Mouse (Mus musculus) embryo, embryonic 11 days (tissue): Measurements from ENCODE around the gene B830017H08Rik.

ENCODE experiments used
- DNase-seq: peaks from one replicate; pipeline ENCODE4 v3.0.0-alpha.2; 2015

The B830017H08Rik gene

DNA sequence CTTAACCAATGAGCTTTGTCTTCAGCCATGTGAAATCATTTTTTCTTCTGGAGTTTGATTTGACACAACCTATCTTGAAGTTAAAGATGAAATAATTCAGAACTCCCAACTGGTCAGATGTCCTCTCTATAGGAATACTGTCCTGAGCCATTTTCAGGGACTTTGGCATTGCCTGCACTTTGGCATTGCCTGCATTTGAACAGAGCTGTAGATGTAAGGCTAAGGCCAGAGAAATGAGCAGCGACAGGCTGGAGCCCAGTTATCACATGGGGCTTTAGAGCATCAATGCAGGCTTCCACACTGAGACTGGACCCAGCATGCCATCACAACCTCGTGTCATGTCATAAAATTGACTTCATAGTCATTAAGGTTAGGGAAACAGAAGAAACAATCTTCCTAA lies 20.3 kb downstream of the B830017H08Rik start:
- DNase-seq = no peak

DNA sequence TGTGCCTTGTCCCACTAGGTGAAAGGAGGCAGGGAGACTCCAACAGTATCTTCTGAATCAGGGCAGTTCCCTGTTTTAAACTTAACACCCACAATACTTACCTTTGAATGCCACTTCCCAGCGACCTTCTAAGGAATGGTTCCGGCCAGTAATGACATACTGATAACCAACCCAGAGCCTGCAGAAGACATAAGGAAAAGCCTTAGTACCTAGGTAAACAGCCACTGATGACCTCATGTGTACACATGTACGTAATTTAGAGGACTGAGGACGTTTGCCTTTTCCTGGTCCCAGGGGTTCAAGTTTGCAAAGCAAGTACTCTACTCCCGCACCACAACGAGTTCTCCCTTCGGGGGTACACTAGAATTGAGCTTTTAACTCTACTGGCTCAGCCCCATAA lies 24.2 kb downstream of the B830017H08Rik start:
- DNase-seq = no peak

DNA sequence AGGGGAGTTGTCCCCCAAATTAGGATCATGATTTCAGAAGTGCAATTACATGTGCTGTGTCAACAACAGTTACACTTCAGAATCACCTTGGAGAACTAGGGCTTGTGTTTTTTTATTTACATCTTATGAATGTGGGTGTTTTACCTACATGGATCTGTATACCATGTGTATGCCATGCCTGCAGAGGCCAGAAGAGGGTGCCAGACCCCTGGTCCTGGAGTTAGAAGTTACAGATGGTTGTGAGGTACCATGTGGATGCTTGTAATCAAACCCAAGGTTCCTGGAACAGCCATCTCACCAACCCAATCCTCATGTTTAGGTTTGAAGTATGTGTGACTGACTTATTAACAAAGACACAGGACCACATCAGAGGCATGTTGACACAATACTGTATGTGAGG lies 25.7 kb downstream of the B830017H08Rik start:
- peak; percentile 28 for DNase-seq

DNA sequence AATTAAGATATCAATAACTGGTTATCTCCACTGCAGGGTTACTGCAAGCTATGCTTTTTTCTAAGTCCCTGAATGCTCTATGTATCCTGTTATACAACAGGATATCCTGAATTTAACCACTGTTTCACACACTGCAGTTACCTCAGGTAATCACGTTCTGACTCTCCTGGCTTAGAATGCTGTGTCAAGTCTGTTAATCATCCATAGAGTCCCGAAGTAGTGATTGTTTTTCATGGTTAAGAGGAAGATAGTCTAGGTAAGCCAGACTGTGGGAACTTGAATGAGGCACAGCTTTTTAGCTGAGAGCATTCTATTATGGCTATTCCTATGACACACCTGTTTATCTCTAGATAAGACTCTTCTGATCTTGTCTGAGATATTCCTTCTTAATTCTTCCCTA lies 32.4 kb downstream of the B830017H08Rik start:
- DNase-seq = no peak

DNA sequence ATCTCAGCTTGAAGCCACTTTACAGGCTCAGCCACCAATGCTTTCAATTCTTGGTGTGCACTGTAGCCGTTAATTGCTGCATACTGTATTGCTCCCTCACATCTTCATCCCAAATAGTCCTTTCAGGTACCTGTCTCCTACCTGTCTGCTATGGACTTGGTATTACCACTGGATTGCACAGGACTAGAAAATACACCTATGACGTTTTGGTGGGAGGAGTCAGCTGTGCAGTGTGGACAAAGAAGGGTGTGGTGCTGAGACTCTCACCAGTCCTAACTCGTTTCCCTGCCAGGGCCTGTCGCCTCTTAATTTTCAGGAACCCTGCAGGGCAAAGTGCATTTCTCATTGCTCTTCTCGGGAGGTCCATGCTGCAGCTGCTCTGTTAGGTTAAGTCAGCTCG lies 32.8 kb downstream of the B830017H08Rik start:
- DNase-seq = no peak

DNA sequence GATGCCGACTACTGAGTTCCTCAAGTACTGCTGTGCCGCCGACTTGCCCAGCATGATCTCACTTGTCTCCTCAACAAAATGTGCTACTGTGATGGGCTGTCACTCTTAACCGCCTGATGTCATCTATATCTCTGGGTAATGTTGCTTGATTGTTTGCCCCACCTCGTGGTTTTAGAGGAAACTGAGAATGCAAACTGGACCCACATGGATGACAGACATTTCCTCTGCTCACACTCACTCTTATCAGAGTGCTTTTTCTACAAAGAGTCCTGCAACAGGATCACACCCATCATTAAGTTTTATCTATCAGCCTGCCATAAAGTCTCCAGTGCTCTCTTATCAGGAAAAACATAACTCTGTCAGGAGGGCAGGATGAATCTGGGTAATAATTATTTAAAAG lies 38.3 kb downstream of the B830017H08Rik start:
- DNase-seq = no peak

DNA sequence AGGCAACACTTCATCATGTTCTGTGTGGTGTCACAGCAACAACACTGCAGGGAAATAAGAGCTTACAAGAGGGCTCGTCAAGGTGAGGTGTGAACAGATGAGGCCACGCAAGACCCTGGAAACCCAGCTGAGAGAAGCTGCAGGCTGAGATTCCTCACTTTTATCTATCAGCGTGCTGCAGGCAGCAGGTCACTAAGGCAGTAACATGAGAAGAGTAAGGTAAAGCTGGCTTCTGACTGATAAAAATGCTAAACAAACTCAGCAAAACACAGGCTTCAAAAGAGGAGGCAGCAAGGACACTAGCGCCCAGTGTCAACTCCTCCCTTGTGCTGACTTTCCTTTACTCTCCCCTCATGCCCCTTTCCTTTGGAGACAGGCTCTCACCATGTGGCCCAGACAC lies 40.1 kb downstream of the B830017H08Rik start:
- DNase-seq = no peak

DNA sequence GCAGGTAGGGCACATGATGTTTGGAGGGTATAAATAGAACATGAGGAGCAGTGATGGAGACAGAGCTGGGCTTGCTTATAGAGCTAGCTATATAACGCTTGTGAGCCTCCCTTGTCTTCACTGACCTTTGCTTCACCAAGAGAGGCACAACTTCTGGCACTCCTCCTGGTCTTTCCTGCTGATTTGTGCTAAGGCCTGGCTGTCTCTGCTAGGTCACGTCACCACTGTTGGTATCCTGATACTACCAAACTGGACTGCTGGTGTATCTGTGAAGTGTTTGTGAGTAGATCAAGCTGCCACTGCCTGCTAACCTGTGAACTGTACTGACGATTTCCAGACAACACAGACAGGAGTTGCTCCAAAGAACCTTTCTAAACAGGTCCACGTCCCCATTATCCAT lies 42.3 kb downstream of the B830017H08Rik start:
- DNase-seq = no peak

DNA sequence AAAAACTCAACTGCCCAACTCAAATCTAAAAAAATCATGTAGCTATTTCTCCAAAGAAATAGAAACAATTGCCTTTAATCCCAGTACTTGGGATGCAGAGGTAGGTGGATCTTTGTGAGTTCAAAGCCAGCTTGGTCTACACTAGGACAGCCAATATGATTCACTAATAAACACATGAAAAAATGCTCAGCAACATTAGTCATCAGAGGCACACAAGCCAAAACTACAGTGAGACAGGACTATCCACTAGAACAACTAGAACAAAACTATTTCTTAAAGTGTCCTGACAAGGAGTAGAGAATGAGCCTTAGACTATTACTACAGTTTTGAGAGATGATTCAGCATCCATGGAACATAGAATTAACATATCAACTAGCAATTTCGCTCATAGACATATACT lies 43.2 kb downstream of the B830017H08Rik start:
- no peak for DNase-seq

DNA sequence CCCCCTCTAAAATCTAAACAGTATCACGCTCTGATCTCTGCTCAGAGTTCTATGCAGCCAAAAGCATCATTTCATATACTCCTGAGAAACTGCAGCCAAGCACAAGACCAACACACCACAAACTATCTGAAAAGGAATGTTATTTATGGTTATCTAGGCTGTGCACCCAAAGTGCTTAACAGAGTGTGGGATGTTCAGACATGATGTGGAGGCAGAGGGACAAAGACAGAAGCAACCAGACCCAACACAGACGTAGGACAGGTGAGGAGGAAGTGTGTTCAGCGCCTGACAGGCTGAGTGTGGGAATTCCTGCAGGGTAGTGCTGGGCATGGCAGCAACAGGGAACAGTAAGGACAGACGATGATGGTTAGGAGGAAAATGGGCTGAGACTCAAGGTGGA lies 46.6 kb downstream of the B830017H08Rik start:
- no peak for DNase-seq

DNA sequence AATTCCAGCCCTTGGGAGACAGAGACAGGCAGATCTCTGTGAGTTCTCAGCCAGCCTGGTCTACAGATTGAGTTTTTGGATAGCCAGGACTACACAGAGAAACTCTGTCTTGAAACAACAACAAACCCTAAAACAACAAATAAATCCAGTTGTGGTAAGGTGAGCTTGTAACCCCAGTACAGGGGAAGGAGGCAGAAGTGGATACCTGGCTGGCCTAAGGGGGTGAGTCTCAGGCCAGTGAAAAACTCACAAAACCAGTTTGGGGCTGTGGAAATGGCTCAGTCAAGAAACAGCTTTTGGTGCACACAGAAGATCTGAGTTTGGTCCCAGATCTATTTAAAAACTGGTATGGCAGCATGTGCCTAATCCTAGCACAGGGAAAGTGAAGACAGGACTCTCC lies 49.3 kb downstream of the B830017H08Rik start:
- DNase-seq = no peak

DNA sequence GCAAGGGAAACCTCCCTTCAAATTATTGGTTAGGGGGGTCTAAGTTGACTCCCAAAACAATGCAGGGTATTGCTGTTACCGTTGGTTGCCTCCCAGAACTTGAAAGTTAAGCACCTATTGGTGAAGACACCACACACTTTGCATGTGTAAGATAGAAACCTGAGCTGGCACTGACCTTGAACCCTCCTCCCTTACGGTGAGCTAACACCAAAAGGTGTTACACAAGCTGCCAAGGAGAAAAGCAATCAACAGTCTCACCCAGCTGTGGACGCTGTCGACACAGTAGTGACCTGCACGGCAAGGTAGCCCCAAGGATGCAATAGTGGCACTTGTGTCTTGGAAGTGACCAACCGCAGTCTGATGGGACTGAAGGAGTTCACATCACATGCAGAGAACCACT lies 51.2 kb downstream of the B830017H08Rik start:
- DNase-seq = no peak
